Mouse (Mus musculus) E14TG2a.4 (cell line): Measurements from ENCODE around the gene Aptx.

ENCODE experiments used
- H3K27me3 ChIP-seq: 2 replicates; pipeline ENCODE4 v1.6.1; 2014; ENCODE audit warnings: low read length, control low read depth; ENCODE audit not compliant: insufficient read depth
- H3K36me3 ChIP-seq: 2 replicates; pipeline ENCODE4 v1.6.1; 2014; ENCODE audit warnings: low read length, control low read depth; ENCODE audit not compliant: insufficient read depth
- H3K4me1 ChIP-seq: replicated peaks from 2 replicates; pipeline ENCODE4 v1.6.1; 2014; ENCODE audit warnings: low read depth, low read length, control low read depth
- H3K4me3 ChIP-seq: replicated peaks from 2 replicates; pipeline ENCODE4 v1.5.1; 2014; ENCODE audit warnings: mild to moderate bottlenecking, low read length
- H3K9me3 ChIP-seq: 2 replicates; pipeline ENCODE4 v1.6.1; 2014; ENCODE audit warnings: low read length, control low read depth
- CTCF ChIP-seq: conservative IDR thresholded peaks from 2 replicates; pipeline ENCODE4 v1.5.1; 2014; ENCODE audit warnings: low read length
- NANOG ChIP-seq: IDR thresholded peaks from 2 replicates; pipeline ENCODE4 v1.6.1; 2014; ENCODE audit warnings: borderline replicate concordance, low read length, mixed read lengths
- POU5F1 ChIP-seq: IDR thresholded peaks from 2 replicates; pipeline ENCODE4 v1.6.1; 2014; ENCODE audit warnings: low read length, borderline replicate concordance

The Aptx gene

GRCm38 (mm10) chr4:40649111-40649510 lies 53.9 kb downstream of the Aptx start:
- H3K36me3 ChIP-seq, result no peaks in the 10 kb centered on the region
- H3K4me3 ChIP-seq, result 0 out of 2 replicates have a peak overlapping the region, but pooled peaks have one; percentile 17
- TF ChIP-seq CTCF (no peak), POU5F1 (no peak), NANOG (no peak; the same call in 1 of the 2 replicates)
- H3K27me3 ChIP-seq, result no peaks in the 10 kb centered on the region
- H3K4me1 ChIP-seq, result peaks cover 10% of the 10 kb centered on the region
- peaks cover 10% of the 10 kb centered on the region for H3K9me3 ChIP-seq

DNA sequence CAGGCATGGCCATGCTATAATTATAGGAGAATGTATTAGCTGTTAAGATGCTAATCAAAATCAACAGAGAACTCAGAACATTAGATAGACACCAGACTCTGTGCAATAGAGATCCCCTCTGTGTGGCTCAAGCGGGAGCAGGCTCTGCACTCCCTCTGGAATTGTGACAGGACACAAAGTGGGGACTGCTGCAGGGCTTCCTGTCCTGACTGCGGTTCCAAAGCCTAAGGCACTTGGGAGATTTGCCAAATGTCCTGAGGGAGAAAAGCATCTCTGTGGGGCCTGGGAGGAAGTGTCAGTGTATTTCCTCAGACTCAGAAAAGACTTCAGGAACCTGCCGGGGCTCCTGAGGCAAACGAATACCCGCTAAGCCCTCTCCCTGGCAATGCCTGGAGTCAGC lies 59.4 kb downstream of the Aptx start:
- H3K4me1 ChIP-seq, result peaks cover under 1% of the 10 kb centered on the region; the same call in 1 of the 2 replicates
- peaks cover 13% of the 10 kb centered on the region for H3K9me3 ChIP-seq
- H3K27me3 ChIP-seq, result no peaks in the 10 kb centered on the region
- H3K36me3 ChIP-seq, result no peaks in the 10 kb centered on the region
- H3K4me3 ChIP-seq, result no peak overlapping the region
- no peak for TF ChIP-seq POU5F1
- TF ChIP-seq CTCF, result no peak
- no peak for TF ChIP-seq NANOG

DNA sequence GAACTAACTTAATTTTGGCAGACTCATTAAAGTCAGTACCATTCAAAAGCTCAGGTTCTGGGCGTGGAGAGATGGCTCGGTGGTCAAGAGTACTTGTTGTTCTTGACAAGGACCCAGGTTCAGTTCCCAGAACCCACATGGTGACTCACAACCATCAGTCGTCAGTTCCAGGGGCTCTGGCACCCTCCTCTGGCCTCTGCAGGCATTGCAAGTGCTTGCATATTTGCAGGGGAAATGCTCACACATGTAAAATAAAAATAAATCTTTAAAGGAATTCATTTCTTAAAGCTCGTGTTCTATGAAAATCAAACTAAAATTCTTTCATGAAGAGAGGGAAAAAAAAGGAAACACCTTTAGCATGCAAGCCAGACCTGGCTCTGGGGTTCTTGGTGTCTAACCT lies 62.0 kb downstream of the Aptx start:
- Histone ChIP-seq H3K4me3 (no peak overlapping the region), H3K27me3 (no peaks in the 10 kb centered on the region), H3K4me1 (no peaks in the 10 kb centered on the region; the same call in 1 of the 2 replicates), H3K9me3 (peaks cover 13% of the 10 kb centered on the region), H3K36me3 (no peaks in the 10 kb centered on the region)
- TF ChIP-seq POU5F1, result no peak
- peak; percentile 75 for TF ChIP-seq CTCF
